Mouse (Mus musculus): ENCODE results near the gene Acsm4. TPM values are rescaled to one million over a fixed set of nuclear protein-coding genes. Genes with fewer than 3 reads are reported as not detected.
"Not testable (repeated sequence)": the region's sequence is repeated elsewhere in the genome, so short reads cannot be mapped to it uniquely, and the experiment has no call there.

Acsm4 gene
- polyA plus RNA-seq, 1 experiment: not detected

- H3K4me3 ChIP-seq (ENCODE audit: insufficient read depth, low read depth, low read length); H3K4me1 ChIP-seq (ENCODE audit: control insufficient read depth, insufficient read depth, insufficient read length, low read length); H3K27ac ChIP-seq (replicated peaks; ENCODE audit: low read depth, low read length): not testable (repeated sequence)
Observed at GRCm38 (mm10) chr7:119739798-119740468, 50.1 kb downstream of the Acsm4 start.

GRCm38 (mm10) chr7:119744321-119744720 lies 54.5 kb downstream of the Acsm4 start:
- Histone ChIP-seq H3K4me1 (ENCODE audit: control insufficient read depth, insufficient read depth, insufficient read length, low read length) (peaks cover 2% of the 10 kb centered on the region; the same call in 1 of the 2 replicates), H3K27ac (replicated peaks; ENCODE audit: low read depth, low read length) (no peak overlapping the region), H3K4me3 (ENCODE audit: insufficient read depth, low read depth, low read length) (peak overlapping the region; percentile 23; the same call in 1 of the 2 replicates)

GRCm38 (mm10) chr7:119745869-119746268 lies 56.0 kb downstream of the Acsm4 start:
- no peak overlapping the region; the same call in 1 of the 2 replicates for H3K27ac ChIP-seq (replicated peaks; ENCODE audit: low read depth, low read length)
- peaks cover 2% of the 10 kb centered on the region; the same call in 1 of the 2 replicates for H3K4me1 ChIP-seq (ENCODE audit: control insufficient read depth, insufficient read depth, insufficient read length, low read length)
- no peak overlapping the region for H3K4me3 ChIP-seq (ENCODE audit: insufficient read depth, low read depth, low read length)

- Histone ChIP-seq H3K27ac (replicated peaks; ENCODE audit: low read depth, low read length) (no peak overlapping the region), H3K4me1 (ENCODE audit: control insufficient read depth, insufficient read depth, insufficient read length, low read length) (peaks cover 2% of the 10 kb centered on the region; the same call in 1 of the 2 replicates), H3K4me3 (ENCODE audit: insufficient read depth, low read depth, low read length) (no peak overlapping the region)
Observed at GRCm38 (mm10) chr7:119748761-119749160, 58.9 kb downstream of the Acsm4 start.

- Histone ChIP-seq H3K27ac (replicated peaks; ENCODE audit: low read depth, low read length) (peak overlapping the region; percentile 16; the same call in 1 of the 2 replicates), H3K4me1 (ENCODE audit: control insufficient read depth, insufficient read depth, insufficient read length, low read length) (peaks cover 2% of the 10 kb centered on the region; the same call in 1 of the 2 replicates), H3K4me3 (ENCODE audit: insufficient read depth, low read depth, low read length) (no peak overlapping the region)
Observed at GRCm38 (mm10) chr7:119749942-119750341, 60.1 kb downstream of the Acsm4 start.

- H3K4me3 ChIP-seq (ENCODE audit: insufficient read depth, low read depth, low read length): no peak overlapping the region
- no peak overlapping the region for H3K27ac ChIP-seq (replicated peaks; ENCODE audit: low read depth, low read length)
- peaks cover 2% of the 10 kb centered on the region; the same call in 1 of the 2 replicates for H3K4me1 ChIP-seq (ENCODE audit: control insufficient read depth, insufficient read depth, insufficient read length, low read length)
Observed at GRCm38 (mm10) chr7:119753696-119754095, 63.9 kb downstream of the Acsm4 start.

GRCm38 (mm10) chr7:119760527-119760951 lies 70.7 kb downstream of the Acsm4 start, which contains the start of gene Acsm3:
TSS of gene Acsm3 (plus strand) at chr7:119760923.
- Histone ChIP-seq H3K4me1 (ENCODE audit: control insufficient read depth, insufficient read depth, insufficient read length, low read length) (no peaks in the 10 kb centered on the region), H3K27ac (replicated peaks; ENCODE audit: low read depth, low read length) (no peak within 1 kb of the TSS), H3K4me3 (ENCODE audit: insufficient read depth, low read depth, low read length) (no peak within 1 kb of the TSS)

- H3K4me1 ChIP-seq (ENCODE audit: control insufficient read depth, insufficient read depth, insufficient read length, low read length): no peaks in the 10 kb centered on the region
Observed at GRCm38 (mm10) chr7:119762166-119762697, 72.4 kb downstream of the Acsm4 start.

More at GRCm38 (mm10) chr7:119762166-119762697, 72.4 kb downstream of the Acsm4 start:
- Histone ChIP-seq H3K4me3 (ENCODE audit: insufficient read depth, low read depth, low read length) (no peak overlapping the region), H3K27ac (replicated peaks; ENCODE audit: low read depth, low read length) (no peak overlapping the region)

Other genes starting within 250 kb of the Acsm4 start
- gene Gp2, start 230.7 kb upstream of the Acsm4 start, polyA plus RNA-seq (2012; ENCODE audit: insufficient read depth, insufficient read length, missing spikeins): not detected in 2 replicates
- gene Umod, start 210.7 kb upstream of the Acsm4 start, polyA plus RNA-seq (2012; ENCODE audit: insufficient read depth, insufficient read length, missing spikeins): not detected in 2 replicates
- gene Acsm5, start 170.6 kb upstream of the Acsm4 start, polyA plus RNA-seq (2012; ENCODE audit: insufficient read depth, insufficient read length, missing spikeins): 2.0 and 3.3 TPM in 2 replicates
- not detected in 2 replicates for gene Pdilt, start 166.5 kb upstream of the Acsm4 start, polyA plus RNA-seq (2012; ENCODE audit: insufficient read depth, insufficient read length, missing spikeins)
- gene Acsm2, start 135.7 kb upstream of the Acsm4 start, polyA plus RNA-seq (2012; ENCODE audit: insufficient read depth, insufficient read length, missing spikeins): not detected in 2 replicates
- gene Acsm1, start 83.0 kb upstream of the Acsm4 start, polyA plus RNA-seq (2012; ENCODE audit: insufficient read depth, insufficient read length, missing spikeins): 0.67 TPM in 1 of 2 replicates, not detected in the other
- gene Thumpd1, start 30.8 kb downstream of the Acsm4 start, polyA plus RNA-seq (2012; ENCODE audit: insufficient read depth, insufficient read length, missing spikeins): 14.5 and 16.7 TPM in 2 replicates
- 87.9 and 175 TPM in 2 replicates for gene Acsm3, start 70.9 kb downstream of the Acsm4 start, polyA plus RNA-seq (2012; ENCODE audit: insufficient read depth, insufficient read length, missing spikeins)
- 5.4 and 8.4 TPM in 2 replicates for gene Rexo5, start 104.0 kb downstream of the Acsm4 start, polyA plus RNA-seq (2012; ENCODE audit: insufficient read depth, insufficient read length, missing spikeins)
- gene Eri2, start 104.0 kb downstream of the Acsm4 start, polyA plus RNA-seq (2012; ENCODE audit: insufficient read depth, insufficient read length, missing spikeins): 3.3 and 5.4 TPM in 2 replicates
- gene Lyrm1, start 205.8 kb downstream of the Acsm4 start, polyA plus RNA-seq (2012; ENCODE audit: insufficient read depth, insufficient read length, missing spikeins): 11.7 and 17.5 TPM in 2 replicates
- gene Dcun1d3, start 206.3 kb downstream of the Acsm4 start, polyA plus RNA-seq (2012; ENCODE audit: insufficient read depth, insufficient read length, missing spikeins): 18.4 and 21.7 TPM in 2 replicates